Mouse (Mus musculus) left cerebral cortex, adult 2 months (tissue): ENCODE measurements around the gene Gtdc1. TPM values are rescaled to one million over a fixed set of nuclear protein-coding genes. Genes with fewer than 3 reads are reported as not detected.

Experiments used
- DNase-seq, 2 experiments: peaks; one replicate each; pipeline ENCODE4 v3.0.0; 2021 to 2022; ENCODE audit warnings: low spot score in 2 of 2, mixed read lengths in 1 of 2; ENCODE audit errors: extremely low spot score in 1 of 2
- H3K27ac ChIP-seq: fragments of 200-600 bp; 2 replicates; pipeline ENCODE4 v1.8.1; 2022
- H3K4me3 ChIP-seq: fragments of 200-600 bp; 2 replicates; pipeline ENCODE4 v1.8.1; 2022
- CTCF ChIP-seq: fragments of 200-600 bp; IDR thresholded peaks from 2 replicates; pipeline ENCODE4 v1.8.1; 2022; ENCODE audit warnings: antibody characterized with exemption, mild to moderate bottlenecking, moderate library complexity
- intact Hi-C: fragments of 180-260 bp; cut with DNase I; formaldehyde crosslinking; loops from one replicate; pipeline ENCODE4 v1.15.1; 2025
- long read RNA-seq, 2 experiments: library from polyadenylated mRNA; stranded (forward); transcript quantifications; one replicate each; pipeline ENCODE4 v2.0.0; 2021; ENCODE audit warnings: borderline mapping rate in 2 of 2
- total RNA-seq, 2 experiments: library from RNA; stranded (reverse); gene quantifications; 2 replicates each; pipeline ENCODE4 v1.2.3; 2021

Gene Gtdc1
- total RNA-seq = 10 to 100 TPM; 81.9 to 89.9 TPM
- long read RNA-seq, experiment 1, partial matches to known transcripts = 14 of 25 reads
- long read RNA-seq, experiment 1, other reads (novel, unspliced or antisense) = 9 of 25 reads
- long read RNA-seq, experiment 2, partial matches to known transcripts = 4 of 12 reads
- long read RNA-seq, experiment 2, other reads (novel, unspliced or antisense) = 7 of 12 reads

DNA sequence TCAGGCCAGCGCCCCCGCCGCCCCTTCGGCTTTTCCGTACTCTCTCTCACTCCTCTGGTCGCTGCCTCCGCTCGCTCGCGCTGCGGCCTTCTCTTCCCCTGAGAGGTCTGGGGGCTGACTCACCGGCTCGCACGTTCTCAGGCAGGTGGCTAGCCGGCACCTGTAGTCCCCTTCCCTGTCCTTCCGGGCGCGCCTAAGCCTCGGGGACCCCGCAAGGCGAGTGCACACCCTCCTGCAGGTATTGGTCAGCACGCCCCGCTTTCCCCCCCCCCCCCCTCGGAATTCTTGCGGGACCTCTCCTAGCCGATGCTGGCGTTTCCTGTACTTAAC is at the start of gene Gtdc1:
Gtdc1 (minus strand) TSS at position 176 of the 330 bp plus-strand sequence.
- Histone ChIP-seq H3K4me3 (peak within 1 kb of the TSS; percentile 87), H3K27ac (peak within 1 kb of the TSS; percentile 99)
- no peak for DNase-seq
- intact Hi-C loops = loop anchor here (2.0 to 5.0 kb wide), 5 partner anchors 70 to 370 kb away; no protein-coding TSS in a partner anchor
- no peak for TF ChIP-seq CTCF

- intact Hi-C loops = no loop called here
- no peak overlapping the region for H3K4me3 ChIP-seq
- H3K27ac ChIP-seq = no peak overlapping the region
- TF ChIP-seq CTCF = no peak
- no peak for DNase-seq
Measured at GRCm38 (mm10) chr2:44977051-44977450, 49.6 kb upstream of the Gtdc1 start.

DNA sequence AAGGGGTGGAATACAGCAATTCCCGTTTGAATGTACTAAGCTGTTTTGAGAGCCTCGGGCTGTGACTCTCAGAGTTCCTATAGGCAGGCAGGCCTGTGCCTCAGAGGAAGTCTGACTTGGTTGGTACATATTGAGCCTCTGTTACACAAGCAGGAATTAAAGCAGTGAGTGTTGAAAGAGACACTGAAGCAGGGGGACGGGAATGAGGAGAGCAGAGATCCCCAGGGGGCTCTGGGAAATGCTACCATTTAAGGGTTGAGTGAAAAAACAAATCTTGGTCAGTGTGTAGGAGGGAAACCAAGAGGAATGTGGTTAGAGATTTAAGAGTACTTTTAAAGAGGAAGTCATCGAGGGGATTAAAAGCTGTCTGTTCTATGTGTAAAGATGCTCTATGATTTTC is 49.0 kb upstream of the Gtdc1 start:
- intact Hi-C loops = no loop called here
- no peak for TF ChIP-seq CTCF

DNA sequence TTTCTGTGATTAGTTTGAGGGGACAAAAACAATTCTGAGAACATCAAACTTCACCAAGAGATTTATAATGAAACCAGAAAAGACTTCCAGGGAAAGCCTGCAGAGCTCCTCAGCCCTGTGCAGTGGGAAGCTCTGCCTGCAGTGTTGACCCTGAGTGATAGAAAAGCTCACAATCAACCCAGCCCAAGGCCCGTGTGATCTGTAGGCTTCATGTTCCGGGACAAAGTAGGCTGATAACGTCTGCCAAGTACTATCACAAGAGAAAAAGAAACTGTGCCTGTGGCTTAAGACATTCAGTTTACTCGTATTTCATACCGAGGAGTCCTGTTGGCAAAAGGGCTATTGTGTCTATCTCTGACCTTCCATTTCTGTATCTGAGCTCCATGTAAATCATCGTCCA is 46.4 kb upstream of the Gtdc1 start:
- no peak overlapping the region for H3K27ac ChIP-seq
- TF ChIP-seq CTCF = no peak
- H3K4me3 ChIP-seq = no peak overlapping the region
- no peak for DNase-seq
- intact Hi-C loops = no loop called here

More for the DNA sequence above, 49.0 kb upstream of the Gtdc1 start:
- H3K27ac ChIP-seq = no peak overlapping the region
- no peak overlapping the region for H3K4me3 ChIP-seq
- no peak for DNase-seq

- TF ChIP-seq CTCF = no peak
- Histone ChIP-seq H3K4me3 (no peak overlapping the region), H3K27ac (0 out of 2 replicates have a peak overlapping the region, but pooled peaks have one; percentile 7)
- intact Hi-C loops = no loop called here
- DNase-seq = no peak
Measured at GRCm38 (mm10) chr2:44970087-44970646, 42.7 kb upstream of the Gtdc1 start.

- Histone ChIP-seq H3K27ac (no peak overlapping the region), H3K4me3 (no peak overlapping the region)
- TF ChIP-seq CTCF = no peak
- intact Hi-C loops = no loop called here
- no peak for DNase-seq
Measured at GRCm38 (mm10) chr2:44969640-44970039, 42.2 kb upstream of the Gtdc1 start.

DNA sequence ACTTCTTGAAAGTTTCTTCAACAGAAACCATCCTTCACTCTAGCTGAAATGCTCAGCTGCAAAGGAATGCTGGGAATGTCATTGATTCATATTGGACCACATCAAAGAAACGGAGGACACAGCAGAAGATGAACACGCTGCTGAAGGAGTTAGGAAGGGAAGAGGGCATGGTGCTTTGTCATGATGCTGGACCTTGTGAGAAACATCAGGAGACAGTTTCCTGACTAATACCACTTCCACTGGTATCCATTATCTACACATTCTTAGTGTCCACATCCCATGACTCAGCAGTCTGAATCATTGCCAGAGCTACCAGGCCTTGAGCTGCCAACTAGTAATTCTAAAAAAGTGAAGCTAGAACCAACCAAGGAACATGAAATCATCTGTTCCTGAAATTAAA is 41.8 kb upstream of the Gtdc1 start:
- TF ChIP-seq CTCF = no peak
- no peak overlapping the region for H3K4me3 ChIP-seq
- no peak overlapping the region for H3K27ac ChIP-seq
- DNase-seq = no peak
- intact Hi-C loops = no loop called here

- TF ChIP-seq CTCF = no peak
- no peak overlapping the region for H3K27ac ChIP-seq
- intact Hi-C loops = no loop called here
- H3K4me3 ChIP-seq = no peak overlapping the region
- DNase-seq = no peak
Measured at GRCm38 (mm10) chr2:44965834-44966555, 38.5 kb upstream of the Gtdc1 start.

DNA sequence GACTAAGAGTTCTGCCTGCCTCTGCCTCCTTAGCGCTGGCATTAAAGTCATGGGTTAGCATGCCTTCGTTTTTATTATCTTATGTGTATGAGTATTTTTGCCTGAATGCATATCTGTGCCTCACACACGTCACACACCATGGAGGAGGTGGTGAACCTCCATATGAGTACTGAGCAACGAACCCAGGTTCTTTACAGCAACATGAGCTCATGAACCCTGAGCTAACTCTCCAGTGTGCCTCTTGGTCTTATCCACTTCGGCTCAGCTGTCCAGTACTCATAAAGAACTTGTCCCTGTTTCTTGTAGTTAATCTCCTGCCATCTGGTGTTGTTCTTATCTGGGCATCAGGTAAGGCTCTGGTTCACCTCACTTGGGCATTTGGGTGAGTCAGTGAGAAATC is 35.2 kb upstream of the Gtdc1 start:
- no peak overlapping the region for H3K4me3 ChIP-seq
- no peak for DNase-seq
- no peak overlapping the region for H3K27ac ChIP-seq
- intact Hi-C loops = no loop called here
- TF ChIP-seq CTCF = no peak

DNA sequence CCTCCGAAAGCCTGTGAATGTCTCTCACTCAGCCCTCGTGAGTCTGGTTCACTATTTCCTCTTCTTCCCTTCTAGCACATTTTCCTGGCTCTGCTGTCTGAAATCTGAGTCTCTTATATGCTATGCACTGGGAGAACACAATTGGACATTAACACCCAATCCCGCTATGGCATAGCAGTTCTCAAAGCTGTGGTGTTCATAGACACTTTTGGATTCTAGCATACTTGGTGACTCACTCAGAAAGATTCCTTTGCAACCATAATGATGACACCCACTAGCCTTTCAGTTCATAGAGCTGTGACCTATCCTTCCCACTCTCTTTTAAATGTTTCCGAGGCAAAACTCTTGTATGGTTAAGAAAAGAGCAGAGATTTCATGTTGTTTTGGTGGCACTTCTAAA is 33.7 kb upstream of the Gtdc1 start:
- Histone ChIP-seq H3K4me3 (no peak overlapping the region), H3K27ac (no peak overlapping the region)
- intact Hi-C loops = no loop called here
- no peak for TF ChIP-seq CTCF
- DNase-seq = no peak

DNA sequence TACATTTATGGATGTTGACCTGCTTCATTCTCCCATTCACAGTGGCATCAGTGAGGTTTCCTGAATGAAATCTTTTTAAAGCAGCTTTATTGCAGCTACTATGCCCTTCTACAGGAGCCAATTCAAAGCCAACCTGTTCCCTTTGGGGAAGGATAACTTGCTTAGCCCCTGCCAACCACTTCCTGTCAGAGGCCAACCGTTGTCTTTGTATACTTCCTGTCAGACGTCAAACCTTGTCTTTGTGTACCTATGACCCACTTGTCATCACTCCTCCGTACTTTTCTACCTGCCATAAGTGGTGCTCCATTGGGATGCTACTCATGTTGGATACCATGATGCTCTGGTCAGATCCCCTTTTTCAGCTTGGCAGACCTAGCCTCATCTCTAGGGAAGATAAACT is 33.1 kb upstream of the Gtdc1 start:
- no peak for TF ChIP-seq CTCF
- intact Hi-C loops = no loop called here
- no peak overlapping the region for H3K4me3 ChIP-seq
- DNase-seq = no peak
- H3K27ac ChIP-seq = no peak overlapping the region

DNA sequence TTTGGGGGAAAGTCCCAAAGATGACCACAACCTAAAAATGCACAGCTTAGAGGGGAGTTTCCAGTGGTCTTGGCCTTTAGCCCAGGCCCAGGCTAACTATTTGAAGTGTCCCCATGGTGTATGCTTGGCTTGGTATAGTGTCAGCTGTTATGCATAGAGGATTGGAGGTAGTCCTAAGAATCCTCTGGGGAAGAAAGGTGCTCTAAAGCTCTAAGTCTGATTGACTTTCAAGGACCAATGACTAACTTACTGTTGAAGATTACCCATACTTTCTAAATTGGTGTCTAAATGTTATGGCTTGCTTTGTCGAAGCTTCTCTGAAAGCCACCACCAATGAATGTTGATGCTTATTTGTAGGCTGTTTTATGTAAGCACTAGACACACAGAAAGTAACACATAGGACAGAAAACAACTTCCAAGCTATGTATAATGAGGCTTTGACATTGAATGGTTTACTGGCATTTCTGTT is 29.9 kb upstream of the Gtdc1 start:
- no peak for TF ChIP-seq CTCF
- H3K27ac ChIP-seq = no peak overlapping the region
- no peak overlapping the region for H3K4me3 ChIP-seq
- no peak for DNase-seq
- intact Hi-C loops = no loop called here
